Comparison of ENCODE assay signal across 11 mouse cellular contexts in the genomic region with DNA sequence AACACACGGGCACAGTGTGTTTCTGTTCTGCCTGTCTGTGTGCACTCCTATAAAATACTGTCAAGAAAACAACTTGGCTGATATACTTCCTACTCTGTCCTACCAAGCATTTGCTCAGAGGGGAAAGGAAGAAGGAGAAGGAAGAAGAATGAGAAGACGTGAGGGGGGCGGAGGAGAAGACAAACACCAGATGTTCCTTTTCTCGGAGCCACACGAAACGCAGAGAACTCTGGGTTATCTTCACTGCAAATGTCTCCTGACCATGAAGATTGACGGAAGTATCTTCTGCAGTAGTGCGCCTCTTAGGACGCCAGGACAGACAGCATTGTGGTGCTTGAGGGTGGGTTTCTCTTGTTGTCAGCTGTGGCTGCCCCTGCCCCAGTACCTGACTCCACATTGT.
DNase-seq lines count a peak whose midpoint lies in the region; ATAC-seq and TF ChIP-seq lines count a peak whose summit lies in the region.
"Had no signal": no experiment of that assay in that cellular context is flagged by ENCODE, and none has a peak within 500 bp of the region (broad histone marks: within the 10 kb centered on the region; RNA-seq: fewer than 3 reads in every experiment).

No protein-coding gene starts in this region.

- H3K9ac ChIP-seq in heart, embryonic 16.5 days (ENCODE audit: low read length), result peak overlapping the region; percentile 62
- no peak overlapping the region for H3K9ac ChIP-seq in liver, embryonic 16.5 days (ENCODE audit: low read depth, low read length)

- H3K27me3 ChIP-seq in heart, embryonic 16.5 days (ENCODE audit: control insufficient read depth, insufficient read depth, low read length), result no peaks in the 10 kb centered on the region
- no peaks in the 10 kb centered on the region for H3K27me3 ChIP-seq in liver, embryonic 16.5 days (ENCODE audit: control insufficient read depth, insufficient read depth, low read depth, low read length)

- WGBS in heart, embryonic 16.5 days, result 21% methylated on average over 9 of the region's 9 CpGs
- 56% methylated on average over 9 of the region's 9 CpGs for WGBS in liver, embryonic 16.5 days (ENCODE audit: insufficient replicate concordance)

- H3K4me3 ChIP-seq in gastrocnemius, adult 2 months, result no peak overlapping the region
- peak overlapping the region; percentile 15; the same call in 1 of the 2 replicates for H3K4me3 ChIP-seq in heart, embryonic 16.5 days (ENCODE audit: low read length)
- no peak overlapping the region for H3K4me3 ChIP-seq in liver, embryonic 16.5 days (ENCODE audit: low read depth, low read length)
- H3K4me3 ChIP-seq: hindbrain, embryonic 10.5 days had no signal

- peak overlapping the region; percentile 57 for H3K27ac ChIP-seq in gastrocnemius, adult 2 months
- H3K27ac ChIP-seq in heart, embryonic 16.5 days (ENCODE audit: low read length), result peak overlapping the region; percentile 95
- peak overlapping the region; percentile 13; the same call in 1 of the 2 replicates for H3K27ac ChIP-seq in liver, embryonic 16.5 days (ENCODE audit: low read length)
- H3K27ac ChIP-seq: hindbrain, embryonic 10.5 days had no signal

- H3K4me2 ChIP-seq in heart, embryonic 16.5 days (ENCODE audit: low read depth, low read length), result peak overlapping the region; percentile 51
- H3K4me2 ChIP-seq in liver, embryonic 16.5 days (ENCODE audit: low read depth, low read length), result no peak overlapping the region

- peak; percentile 19; the same call in 1 of the 2 replicates for ATAC-seq in heart, embryonic 16.5 days (replicated peaks; ENCODE audit: extremely low read depth, insufficient read depth, low FRiP score)
- ATAC-seq in liver, embryonic 16.5 days (ENCODE audit: low read depth), result no peak

- no peak for DNase-seq in gastrocnemius, adult 2 months
- no peak for DNase-seq in gastrocnemius, postnatal 36 days
- peak; percentile 34 for DNase-seq in kidney, postnatal 10 days
- no peak for DNase-seq in kidney, adult 8-10 months
- no peak for DNase-seq in adrenal gland, postnatal 4 days (ENCODE audit: low spot score in 2 of 2)
- no peak for DNase-seq in thymus, postnatal 25 days
- DNase-seq: cerebellum, postnatal 36 days; retina, postnatal 1 day had no signal

- no peak for TF ChIP-seq CTCF in gastrocnemius, adult 2 months (IDR thresholded peaks at IDR 0.05)

- intact Hi-C loops in gastrocnemius, adult 2 months (cut with DNase I), result no loop called here
- intact Hi-C loops in gastrocnemius, postnatal 36 days (cut with DNase I), result no loop called here

- peaks cover 41% of the 10 kb centered on the region for H3K4me1 ChIP-seq in heart, embryonic 16.5 days (ENCODE audit: control insufficient read depth, insufficient read depth, low read length)
- no peaks in the 10 kb centered on the region for H3K4me1 ChIP-seq in liver, embryonic 16.5 days (ENCODE audit: control insufficient read depth, low read depth, low read length)
- H3K4me1 ChIP-seq: hindbrain, embryonic 10.5 days had no signal

- H3K36me3 ChIP-seq in heart, embryonic 16.5 days (ENCODE audit: control insufficient read depth, insufficient read depth), result no peaks in the 10 kb centered on the region
- no peaks in the 10 kb centered on the region for H3K36me3 ChIP-seq in liver, embryonic 16.5 days (ENCODE audit: control insufficient read depth, insufficient read depth)
- H3K36me3 ChIP-seq: hindbrain, embryonic 10.5 days had no signal

- H3K9me3 ChIP-seq in heart, embryonic 16.5 days (replicated peaks; ENCODE audit: control insufficient read depth, low read length), result no peaks in the 10 kb centered on the region
- no peaks in the 10 kb centered on the region for H3K9me3 ChIP-seq in liver, embryonic 16.5 days (replicated peaks; ENCODE audit: control insufficient read depth, low read length)
- H3K9me3 ChIP-seq: hindbrain, embryonic 10.5 days had no signal

Comparison
In these comparisons a context has a peak if more than half of its experiments do, and no peak if none do; other contexts are left out.
1. H3K27ac ChIP-seq: peak in every context shown above with its lines; median percentile 95 in heart, embryonic 16.5 days; 57 in gastrocnemius, adult 2 months; 13 in liver, embryonic 16.5 days.